Mouse (Mus musculus) brain, embryonic 14.5 days (tissue): ENCODE results near the gene Sh3rf1.

Source experiments
- CTCF ChIP-seq: fragments of 200-500 bp; IDR thresholded peaks from 2 replicates; pipeline ENCODE4 v1.5.1; 2012; ENCODE audit warnings: inconsistent platforms, mild to moderate bottlenecking, moderate library complexity, borderline replicate concordance; ENCODE audit not compliant: insufficient read depth, insufficient read length; ENCODE audit errors: extremely low read depth
- POLR2A ChIP-seq: fragments of 200-500 bp; IDR thresholded peaks from 2 replicates; pipeline ENCODE4 v1.6.1; 2012; ENCODE audit warnings: mild to moderate bottlenecking, inconsistent platforms, borderline replicate concordance; ENCODE audit not compliant: poor library complexity, insufficient read depth, insufficient read length, severe bottlenecking; ENCODE audit errors: extremely low read depth

- TF ChIP-seq POLR2A (no peak), CTCF (no peak)
Observed at GRCm38 (mm10) chr8:61346941-61347340, 123.3 kb downstream of the Sh3rf1 start.
